Mouse (Mus musculus): ENCODE data around the gene Dennd6a.

DNA sequence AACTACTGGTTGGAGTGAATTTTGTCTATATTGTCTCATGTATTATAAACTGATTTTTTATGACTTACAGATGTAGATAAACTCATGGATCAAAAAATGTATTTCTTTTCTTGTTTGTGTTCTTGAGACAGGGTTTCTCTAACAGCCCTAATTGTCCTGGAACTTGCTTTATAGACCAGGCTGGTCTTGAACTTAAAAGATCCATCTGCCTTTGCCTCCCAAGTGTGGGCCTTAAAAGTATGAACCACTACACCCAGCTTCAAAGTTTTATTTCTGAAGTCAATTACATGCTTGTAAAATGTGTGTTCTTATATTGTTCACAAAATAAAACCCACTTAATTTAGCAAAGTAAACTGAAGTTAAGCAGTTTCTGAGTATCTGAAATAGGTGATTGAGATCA, 84.5 kb downstream of the Dennd6a start:
- TF ChIP-seq POLR2A (IDR thresholded peaks at IDR 0.05; ENCODE audit: control insufficient read depth, low read depth, low read length) (no peak), CTCF (IDR thresholded peaks at IDR 0.05; ENCODE audit: control insufficient read depth, insufficient read depth, insufficient replicate concordance, low read depth, low read length) (no peak)
